Mouse (Mus musculus) spleen, adult 12 weeks (tissue): ENCODE data around the gene Tent5d.

Experiments
- DNase-seq: peaks from one replicate; pipeline ENCODE4 v3.0.0; 2022; ENCODE audit warnings: low spot score

The Tent5d gene

GRCm38 (mm10) chrX:107792290-107792689 is at the start of gene Tent5d:
Gene Tent5d (plus strand): TSS chrX:107792590.
- no peak for DNase-seq

- no peak for DNase-seq
Measured at GRCm38 (mm10) chrX:107767896-107768295, 24.5 kb upstream of the Tent5d start.

GRCm38 (mm10) chrX:107790136-107790535 is 2.3 kb upstream of the Tent5d start:
- DNase-seq: no peak

- DNase-seq: no peak
Measured at GRCm38 (mm10) chrX:107790750-107791493, 1.5 kb upstream of the Tent5d start.

- no peak for DNase-seq
Measured at GRCm38 (mm10) chrX:107795785-107796184, 3.4 kb downstream of the Tent5d start.

GRCm38 (mm10) chrX:107796919-107797318 is 4.5 kb downstream of the Tent5d start:
- DNase-seq: no peak

- no peak for DNase-seq
Measured at GRCm38 (mm10) chrX:107812120-107812519, 19.7 kb downstream of the Tent5d start.

GRCm38 (mm10) chrX:107815502-107816217 is 23.3 kb downstream of the Tent5d start:
- DNase-seq: peak; percentile 15

- DNase-seq: peak; percentile 69
Measured at GRCm38 (mm10) chrX:107816218-107816554, 23.8 kb downstream of the Tent5d start, which contains the start of gene 2610002M06Rik. Gene 2610002M06Rik (minus strand): TSS chrX:107816334.

GRCm38 (mm10) chrX:107816726-107817125 is 24.3 kb downstream of the Tent5d start:
- no peak for DNase-seq

GRCm38 (mm10) chrX:107858165-107858564 is 65.8 kb downstream of the Tent5d start:
- DNase-seq: no peak
